Mouse (Mus musculus) adrenal gland, adult 2 months (tissue): ENCODE measurements around the gene Shisal2a. TPM values are rescaled to one million over a fixed set of nuclear protein-coding genes. Genes with fewer than 3 reads are reported as not detected.

Experiments used
- DNase-seq: peaks from one replicate; pipeline ENCODE4 v3.0.0; 2021
- polyA plus RNA-seq: library from polyadenylated mRNA; depleted of rRNA; stranded (reverse); fragments of >200 nt; gene quantifications from 2 replicates; pipeline ENCODE4 v1.2.3, GENCODE M21; 2012; rRNA removed
- total RNA-seq, 2 experiments: library from RNA; stranded (reverse); gene quantifications; 2 replicates each; pipeline ENCODE4 v1.2.3; 2021

Shisal2a gene
- total and polyA plus RNA-seq, 3 experiments: 6.4 to 14.3 (median 9.5) TPM

- DNase-seq: peak; percentile 12
Measured at GRCm38 (mm10) chr4:108337817-108338216, 45.3 kb downstream of the Shisal2a start.

- DNase-seq: no peak
Measured at GRCm38 (mm10) chr4:108336765-108337164, 46.4 kb downstream of the Shisal2a start.

GRCm38 (mm10) chr4:108335413-108335812, 47.7 kb downstream of the Shisal2a start:
- no peak for DNase-seq

- no peak for DNase-seq
Measured at GRCm38 (mm10) chr4:108332041-108332440, 51.1 kb downstream of the Shisal2a start.

- DNase-seq: peak; percentile 14
Measured at GRCm38 (mm10) chr4:108329840-108330239, 53.3 kb downstream of the Shisal2a start.

- peak; percentile 97 for DNase-seq
Measured at GRCm38 (mm10) chr4:108327730-108328484, 55.2 kb downstream of the Shisal2a start, which contains the start of gene Coa7. Gene Coa7, plus strand, starts transcription at chr4:108328140.

- peak; percentile 55 for DNase-seq
Measured at GRCm38 (mm10) chr4:108327071-108327579, 56.0 kb downstream of the Shisal2a start.

- no peak for DNase-seq
Measured at GRCm38 (mm10) chr4:108323588-108323987, 59.6 kb downstream of the Shisal2a start.

- DNase-seq: peak; percentile 55
Measured at GRCm38 (mm10) chr4:108320627-108321380, 62.3 kb downstream of the Shisal2a start.

- no peak for DNase-seq
Measured at GRCm38 (mm10) chr4:108319747-108320146, 63.4 kb downstream of the Shisal2a start.

- no peak for DNase-seq
Measured at GRCm38 (mm10) chr4:108318649-108319615, 64.2 kb downstream of the Shisal2a start.

Other genes with a start within 250 kb of the Shisal2a start
- 100 to 1,000 TPM; 265 to 443 TPM for gene Scp2, start 238.4 kb downstream of the Shisal2a start, total RNA-seq
- gene Scp2, start 238.4 kb downstream of the Shisal2a start, polyA plus RNA-seq: 70.2 and 70.8 TPM in 2 replicates
- 10 to 100 TPM; 23.0 to 26.4 TPM for gene Echdc2, start 217.9 kb downstream of the Shisal2a start, total RNA-seq
- gene Echdc2, start 217.9 kb downstream of the Shisal2a start, polyA plus RNA-seq: 82.2 and 91.8 TPM in 2 replicates
- gene Zyg11a, start 165.3 kb downstream of the Shisal2a start, total RNA-seq: 1 to 10 TPM in 1 of 2 experiments, under 1 TPM in 1; 0.32 to 3.8 TPM
- gene Zyg11a, start 165.3 kb downstream of the Shisal2a start, polyA plus RNA-seq: 0.24 and 0.98 TPM in 2 replicates
- 10 to 100 TPM; 34.1 to 43.0 TPM for gene Zyg11b, start 82.3 kb downstream of the Shisal2a start, total RNA-seq
- 7.4 and 8.6 TPM in 2 replicates for gene Zyg11b, start 82.3 kb downstream of the Shisal2a start, polyA plus RNA-seq
- gene Coa7, start 55.2 kb downstream of the Shisal2a start, total RNA-seq: 10 to 100 TPM; 46.9 to 53.0 TPM
- gene Coa7, start 55.2 kb downstream of the Shisal2a start, polyA plus RNA-seq: 6.5 and 7.7 TPM in 2 replicates
- 1 to 10 TPM; 5.1 to 8.5 TPM for gene Gpx7, start 23.6 kb upstream of the Shisal2a start, total RNA-seq
- 8.4 and 9.4 TPM in 2 replicates for gene Gpx7, start 23.6 kb upstream of the Shisal2a start, polyA plus RNA-seq
- gene Tut4, start 76.1 kb upstream of the Shisal2a start, total RNA-seq: 10 to 100 TPM; 26.1 to 28.7 TPM
- 24.4 and 27.2 TPM in 2 replicates for gene Tut4, start 76.1 kb upstream of the Shisal2a start, polyA plus RNA-seq
- 10 to 100 TPM; 26.8 to 28.4 TPM for gene Prpf38a, start 196.0 kb upstream of the Shisal2a start, total RNA-seq
- gene Prpf38a, start 196.0 kb upstream of the Shisal2a start, polyA plus RNA-seq: 0.66 and 0.99 TPM in 2 replicates
- under 1 TPM; 0.20 to 0.24 TPM for gene Orc1, start 196.1 kb upstream of the Shisal2a start, total RNA-seq
- 0.04 TPM in 1 of 2 replicates, not detected in the other for gene Orc1, start 196.1 kb upstream of the Shisal2a start, polyA plus RNA-seq
- 10 to 100 TPM; 37.3 to 42.1 TPM for gene Cc2d1b, start 236.6 kb upstream of the Shisal2a start, total RNA-seq
- gene Cc2d1b, start 236.6 kb upstream of the Shisal2a start, polyA plus RNA-seq: 26.7 and 33.0 TPM in 2 replicates